Mouse (Mus musculus): ENCODE data around the gene Dapk2. TPM values are rescaled to one million over a fixed set of nuclear protein-coding genes. Genes with fewer than 3 reads are reported as not detected.

Gene Dapk2
- polyA plus RNA-seq, 1 experiment from 2014 or later: 4.8 TPM

DNA sequence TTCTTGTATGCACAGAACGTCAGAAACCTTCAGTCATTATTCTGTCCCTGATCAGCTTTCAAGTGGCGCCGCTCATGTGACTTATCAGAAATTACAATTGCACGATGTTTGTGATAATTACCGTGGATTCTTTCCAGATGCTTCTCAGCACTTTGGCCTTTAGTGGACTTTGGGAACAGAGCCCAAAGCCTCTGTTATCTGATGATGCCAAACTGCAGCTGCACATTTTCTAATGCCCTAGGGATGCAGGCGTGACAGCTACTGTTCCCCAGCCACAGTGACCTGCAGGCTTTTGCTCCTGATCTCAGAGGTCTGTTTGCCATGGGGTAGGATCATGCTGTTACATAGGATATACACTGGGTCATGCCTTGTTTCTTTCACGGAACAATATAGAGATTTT, 127.9 kb downstream of the Dapk2 start:
- WGBS: 60% methylated on average over 7 of the region's 7 CpGs
- ATAC-seq (replicated peaks; ENCODE audit: low FRiP score): no peak

DNA sequence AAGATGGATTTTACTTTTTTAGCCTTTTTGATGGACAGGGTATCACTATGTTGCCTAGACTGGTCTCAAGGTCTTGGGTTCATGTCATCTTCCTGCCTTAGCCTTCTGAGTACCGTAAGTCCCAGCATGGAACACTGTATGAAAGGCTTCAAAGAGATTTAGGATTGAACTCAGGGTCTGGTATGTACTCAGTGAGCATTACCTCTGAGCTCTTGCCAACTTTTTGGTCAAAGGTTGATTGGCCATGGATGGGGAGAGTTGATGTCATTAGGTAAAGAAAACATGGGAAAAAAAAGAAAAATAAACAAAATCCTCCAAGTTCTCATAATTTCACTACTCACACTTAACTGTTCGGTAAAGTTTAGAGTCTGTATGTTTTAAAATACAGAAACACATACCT, 132.7 kb downstream of the Dapk2 start:
- no peaks in the 10 kb centered on the region for H3K27me3 ChIP-seq
- H3K9ac ChIP-seq: no peak overlapping the region
- no peak overlapping the region for H3K27ac ChIP-seq
- no peak for ATAC-seq (replicated peaks; ENCODE audit: low FRiP score)
- H3K4me1 ChIP-seq: peaks cover 4% of the 10 kb centered on the region; the same call in 1 of the 2 replicates
- H3K9me3 ChIP-seq (replicated peaks): no peaks in the 10 kb centered on the region
- no peak overlapping the region for H3K4me2 ChIP-seq
- WGBS: 70% methylated on average over 2 of the region's 2 CpGs
- no peaks in the 10 kb centered on the region for H3K36me3 ChIP-seq
- no peak overlapping the region for H3K4me3 ChIP-seq (replicated peaks)

More for the DNA sequence above, 127.9 kb downstream of the Dapk2 start:
- H3K4me2 ChIP-seq: no peak overlapping the region
- H3K9ac ChIP-seq: no peak overlapping the region
- no peaks in the 10 kb centered on the region for H3K9me3 ChIP-seq (replicated peaks)
- no peaks in the 10 kb centered on the region for H3K27me3 ChIP-seq
- H3K4me3 ChIP-seq (replicated peaks): no peak overlapping the region
- no peaks in the 10 kb centered on the region for H3K4me1 ChIP-seq
- H3K36me3 ChIP-seq: no peaks in the 10 kb centered on the region
- no peak overlapping the region for H3K27ac ChIP-seq

DNA sequence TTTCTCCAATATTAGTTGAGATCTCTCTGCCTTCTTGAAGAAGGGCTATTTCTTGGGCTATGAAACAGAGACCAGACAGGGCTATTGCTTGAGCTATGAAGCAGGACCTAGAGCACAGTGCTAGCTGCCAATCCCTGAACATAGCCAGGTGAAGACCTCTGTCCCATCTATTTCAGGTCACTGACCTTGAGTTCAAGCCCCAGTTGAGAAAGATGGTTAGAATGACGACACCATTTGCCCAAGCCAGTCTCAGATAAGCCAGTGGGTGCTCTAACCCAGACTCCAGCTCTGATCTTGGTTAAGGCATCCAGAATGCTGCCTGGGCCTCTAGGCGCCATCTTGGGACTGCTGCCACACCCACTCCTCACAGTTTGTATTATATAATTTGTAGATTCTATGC, 135.3 kb downstream of the Dapk2 start:
- Histone ChIP-seq H3K9me3 (replicated peaks) (no peaks in the 10 kb centered on the region), H3K36me3 (no peaks in the 10 kb centered on the region), H3K9ac (no peak overlapping the region), H3K27ac (no peak overlapping the region), H3K4me3 (replicated peaks) (no peak overlapping the region), H3K4me1 (peaks cover 4% of the 10 kb centered on the region; the same call in 1 of the 2 replicates), H3K4me2 (no peak overlapping the region), H3K27me3 (no peaks in the 10 kb centered on the region)
- 94% methylated on average over 2 of the region's 2 CpGs for WGBS
- ATAC-seq (replicated peaks; ENCODE audit: low FRiP score): no peak

DNA sequence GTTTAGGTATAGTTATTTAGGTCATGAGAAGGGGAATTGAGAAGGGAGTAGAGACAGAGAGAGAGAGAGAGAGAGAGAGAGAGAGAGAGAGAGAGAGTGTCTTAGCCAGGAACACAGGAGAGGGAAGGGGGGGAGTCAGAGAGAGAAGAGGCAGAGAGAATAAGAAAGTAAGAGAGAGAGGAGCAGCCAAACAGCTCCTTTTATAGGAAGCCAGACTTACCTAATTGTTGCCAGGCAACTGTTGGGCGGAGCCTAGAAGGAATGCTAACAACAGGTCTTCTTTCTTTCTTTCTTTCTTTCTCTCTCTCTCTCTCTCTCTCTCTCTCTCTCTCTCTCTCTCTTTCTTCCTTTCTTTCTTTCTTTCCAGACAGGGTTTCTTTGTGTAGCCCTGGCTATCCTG, 136.2 kb downstream of the Dapk2 start:
- Histone ChIP-seq H3K4me1 (peaks cover 4% of the 10 kb centered on the region; the same call in 1 of the 2 replicates), H3K4me3 (replicated peaks) (no peak overlapping the region), H3K9ac (no peak overlapping the region), H3K9me3 (replicated peaks) (no peaks in the 10 kb centered on the region), H3K36me3 (no peaks in the 10 kb centered on the region), H3K27me3 (no peaks in the 10 kb centered on the region), H3K4me2 (no peak overlapping the region), H3K27ac (no peak overlapping the region)
- ATAC-seq (replicated peaks; ENCODE audit: low FRiP score): no peak
- 100% methylated on average over 1 of the region's 1 CpGs for WGBS

DNA sequence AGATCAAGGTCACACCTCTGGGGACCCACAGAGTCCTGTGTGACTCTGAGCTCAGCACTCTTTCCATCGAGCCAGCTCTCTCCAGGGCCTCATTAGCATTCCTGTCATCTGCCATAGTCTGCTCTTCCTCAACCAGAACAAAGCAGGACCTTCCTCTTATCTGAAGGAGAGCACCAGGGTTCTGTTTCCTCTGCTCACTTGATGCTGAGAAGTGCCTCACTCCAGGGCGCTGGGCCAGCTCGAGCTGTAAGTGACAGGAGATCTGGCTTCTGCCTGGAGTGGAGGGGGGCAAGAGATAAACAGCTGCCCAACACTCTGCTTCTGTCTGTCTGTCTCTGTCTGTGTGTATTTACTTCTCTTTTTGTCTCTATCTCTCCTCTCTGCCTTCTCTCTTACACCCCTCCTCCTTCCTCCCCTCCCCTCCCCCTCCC, 137.0 kb downstream of the Dapk2 start:
- Histone ChIP-seq H3K4me2 (no peak overlapping the region), H3K4me3 (replicated peaks) (no peak overlapping the region), H3K27ac (no peak overlapping the region), H3K4me1 (peaks cover 4% of the 10 kb centered on the region; the same call in 1 of the 2 replicates), H3K9ac (no peak overlapping the region), H3K36me3 (no peaks in the 10 kb centered on the region), H3K27me3 (no peaks in the 10 kb centered on the region), H3K9me3 (replicated peaks) (no peaks in the 10 kb centered on the region)
- 12% methylated on average over 3 of the region's 3 CpGs for WGBS
- no peak for ATAC-seq (replicated peaks; ENCODE audit: low FRiP score)

DNA sequence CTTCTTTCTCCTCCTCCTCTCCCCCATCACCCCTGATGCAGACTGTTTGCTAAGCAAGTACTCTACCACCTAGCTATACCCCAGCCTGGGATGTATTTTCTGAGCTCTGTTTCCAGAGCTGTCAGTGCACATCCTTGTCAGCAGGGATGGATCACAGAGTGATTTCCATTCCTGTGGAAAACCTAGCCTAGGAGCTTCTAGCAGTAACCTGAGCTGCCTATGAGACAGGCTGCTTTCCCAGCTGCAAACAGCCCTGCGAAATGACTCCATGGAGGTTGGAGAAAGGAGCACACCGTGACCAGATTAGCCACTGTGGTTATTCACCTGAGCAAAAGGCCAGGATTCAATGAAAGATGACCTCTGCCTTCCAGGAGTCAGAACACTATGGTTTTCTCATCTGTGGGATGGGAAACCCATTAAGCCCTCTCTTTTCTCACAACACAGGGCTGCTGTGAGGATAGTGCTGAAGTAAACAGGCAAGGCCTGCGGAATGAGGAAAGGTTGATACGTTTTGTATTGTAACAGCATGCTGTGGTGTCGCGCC, 137.6 kb downstream of the Dapk2 start:
- H3K27ac ChIP-seq: no peak overlapping the region
- no peak overlapping the region for H3K9ac ChIP-seq
- H3K4me1 ChIP-seq: peaks cover 4% of the 10 kb centered on the region; the same call in 1 of the 2 replicates
- 61% methylated on average over 6 of the region's 6 CpGs for WGBS
- H3K9me3 ChIP-seq (replicated peaks): no peaks in the 10 kb centered on the region
- no peaks in the 10 kb centered on the region for H3K36me3 ChIP-seq
- no peak overlapping the region for H3K4me2 ChIP-seq
- H3K4me3 ChIP-seq (replicated peaks): no peak overlapping the region
- no peaks in the 10 kb centered on the region for H3K27me3 ChIP-seq
- no peak for ATAC-seq (replicated peaks; ENCODE audit: low FRiP score)

DNA sequence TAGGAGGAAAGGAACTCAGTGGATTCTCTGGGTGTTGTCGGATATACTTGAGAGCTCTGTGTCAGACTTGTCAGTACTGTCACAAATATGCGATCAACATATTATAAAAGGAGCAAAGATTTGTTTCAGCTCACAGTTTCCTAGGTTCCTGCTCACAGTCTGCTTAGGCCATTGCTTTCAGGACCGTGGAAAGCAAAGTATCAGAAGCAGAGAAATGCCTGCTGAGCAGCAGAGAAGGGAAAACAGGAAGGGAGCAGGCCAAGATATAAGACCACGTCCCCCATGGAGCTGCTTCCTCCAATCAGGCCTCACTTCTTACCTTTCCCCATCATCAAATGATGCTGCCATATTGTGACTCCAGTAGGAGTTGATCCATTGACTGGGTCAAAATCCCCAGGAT, 140.8 kb downstream of the Dapk2 start:
- Histone ChIP-seq H3K27me3 (no peaks in the 10 kb centered on the region), H3K36me3 (no peaks in the 10 kb centered on the region), H3K4me3 (replicated peaks) (no peak overlapping the region), H3K27ac (no peak overlapping the region), H3K9me3 (replicated peaks) (no peaks in the 10 kb centered on the region), H3K4me2 (no peak overlapping the region), H3K9ac (no peak overlapping the region), H3K4me1 (peaks cover 4% of the 10 kb centered on the region; the same call in 1 of the 2 replicates)
- no peak for ATAC-seq (replicated peaks; ENCODE audit: low FRiP score)
- WGBS: 89% methylated on average over 4 of the region's 4 CpGs

DNA sequence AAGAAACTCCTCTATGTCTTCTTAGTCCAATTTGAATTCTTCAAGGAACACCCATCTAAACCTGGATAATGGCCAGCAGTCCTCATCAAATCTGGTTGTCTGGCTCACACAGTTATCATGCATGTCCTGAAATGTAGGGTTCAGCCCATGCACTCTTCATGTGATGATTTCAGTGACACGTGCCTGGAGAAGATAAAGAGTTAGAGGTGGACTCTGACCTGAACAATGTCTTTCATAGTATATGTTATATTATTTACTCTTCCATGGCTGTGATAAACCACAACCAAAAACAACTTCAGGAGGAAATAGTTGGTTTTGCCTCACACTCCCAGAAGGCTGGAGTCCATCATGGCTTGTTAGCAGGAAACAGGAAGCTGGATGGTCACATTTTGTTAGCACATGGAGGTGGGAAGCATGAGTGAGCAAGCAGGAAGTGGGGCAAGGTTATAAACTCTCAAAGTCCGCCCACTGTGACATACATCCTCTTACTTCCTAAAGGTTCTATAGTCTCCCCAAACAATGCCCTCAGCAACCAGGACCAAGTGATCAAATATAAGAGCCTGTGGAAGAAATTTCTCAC, 142.5 kb downstream of the Dapk2 start:
- Histone ChIP-seq H3K4me2 (no peak overlapping the region), H3K4me3 (replicated peaks) (no peak overlapping the region), H3K36me3 (no peaks in the 10 kb centered on the region), H3K27me3 (no peaks in the 10 kb centered on the region), H3K9me3 (replicated peaks) (no peaks in the 10 kb centered on the region), H3K27ac (no peak overlapping the region), H3K4me1 (no peaks in the 10 kb centered on the region), H3K9ac (no peak overlapping the region)
- no peak for ATAC-seq (replicated peaks; ENCODE audit: low FRiP score)
- 72% methylated on average over 2 of the region's 2 CpGs for WGBS

DNA sequence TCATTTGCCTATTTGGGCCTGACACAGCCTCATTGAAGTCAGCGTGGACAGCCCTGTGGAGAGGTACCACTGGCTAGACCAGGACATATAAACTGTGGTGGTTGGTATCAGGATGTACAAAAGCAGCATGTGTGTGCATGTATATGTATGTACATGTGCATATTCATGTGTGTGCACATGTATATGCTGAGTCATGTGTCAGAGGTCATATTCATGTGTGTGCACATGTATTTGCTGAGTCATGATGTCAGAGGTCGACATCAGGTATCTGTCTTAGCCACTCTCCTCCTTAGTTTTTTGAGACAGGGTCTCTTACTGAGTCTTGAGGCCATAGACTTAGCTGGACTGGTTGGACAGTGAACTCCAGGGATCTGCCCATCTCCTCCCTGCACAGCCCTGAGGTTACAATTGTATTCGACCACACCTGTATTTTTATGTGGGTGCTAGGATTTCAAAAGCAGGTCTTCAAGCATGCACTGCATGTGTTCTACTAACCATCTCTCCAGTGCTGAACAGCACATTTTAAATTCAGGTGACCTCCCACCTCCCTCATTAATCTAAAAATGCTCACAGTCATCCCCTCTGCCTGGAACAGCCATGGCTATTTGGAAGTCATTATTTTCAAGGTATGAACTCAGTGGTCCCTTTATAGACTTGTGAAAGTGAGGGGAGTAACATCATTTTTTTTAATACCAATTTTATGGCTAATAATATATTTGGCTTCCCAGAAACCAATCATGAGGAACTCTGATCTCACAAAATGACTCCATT, 146.5 kb downstream of the Dapk2 start:
- 87% methylated on average over 3 of the region's 3 CpGs for WGBS

DNA sequence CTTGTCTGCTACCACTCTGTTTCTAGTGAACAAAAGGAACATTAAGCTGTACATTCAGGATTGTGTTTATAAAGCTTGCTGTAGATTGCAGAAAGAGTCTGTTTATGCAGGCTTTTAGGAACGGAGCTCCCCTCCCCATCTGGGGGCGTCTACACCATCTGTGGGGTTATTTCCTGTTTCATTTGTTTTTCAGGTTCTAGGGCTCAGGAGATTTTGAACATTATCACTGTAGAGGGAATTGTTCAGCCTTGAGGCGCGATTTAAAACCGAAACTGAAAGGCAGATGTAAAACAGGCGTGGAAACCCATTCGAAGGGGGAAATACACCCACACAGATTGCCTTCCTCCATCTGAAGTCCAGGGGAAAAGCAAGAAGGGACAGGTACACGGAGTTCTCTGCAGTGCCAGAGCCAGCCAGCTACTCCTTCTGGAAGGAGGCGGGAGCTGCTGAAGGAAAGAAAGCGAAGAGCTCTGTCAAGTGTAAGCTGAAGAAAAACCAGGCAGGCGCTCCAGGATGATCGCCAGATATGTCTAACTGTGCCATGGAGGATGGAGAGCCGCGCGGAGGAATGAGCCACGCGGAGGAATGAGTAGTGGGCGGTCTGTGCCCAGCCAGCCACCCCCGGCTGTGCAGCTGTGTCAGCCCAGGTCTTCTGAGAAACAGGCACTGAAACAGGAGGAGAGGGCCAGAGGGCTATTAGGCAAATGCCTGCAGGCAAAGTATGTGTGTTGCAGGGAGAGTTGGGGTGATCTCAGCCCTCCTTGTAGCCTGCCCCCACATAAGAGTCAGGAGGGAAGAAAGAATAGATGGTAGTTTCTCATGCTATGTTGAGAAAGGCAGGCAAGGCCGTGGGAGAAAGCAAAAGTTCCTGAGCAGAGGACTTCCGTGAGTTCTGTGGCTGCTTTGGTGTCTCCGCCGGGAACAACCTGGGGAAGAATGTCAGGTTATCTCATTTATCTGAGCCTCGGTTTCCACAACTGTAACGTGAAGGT, 147.4 kb downstream of the Dapk2 start:
- no peak overlapping the region for H3K27ac ChIP-seq
- no peaks in the 10 kb centered on the region for H3K9me3 ChIP-seq (replicated peaks)
- peak overlapping the region; percentile 42 for H3K4me2 ChIP-seq
- H3K36me3 ChIP-seq: no peaks in the 10 kb centered on the region
- ATAC-seq (replicated peaks; ENCODE audit: low FRiP score): no peak
- H3K9ac ChIP-seq: no peak overlapping the region
- no peaks in the 10 kb centered on the region for H3K27me3 ChIP-seq
- peak overlapping the region; percentile 26 for H3K4me3 ChIP-seq (replicated peaks)
- H3K4me1 ChIP-seq: no peaks in the 10 kb centered on the region
- 47% methylated on average over 25 of the region's 25 CpGs for WGBS

More for the DNA sequence above, 146.5 kb downstream of the Dapk2 start:
- no peaks in the 10 kb centered on the region for H3K36me3 ChIP-seq
- no peak overlapping the region; the same call in 1 of the 2 replicates for H3K4me3 ChIP-seq (replicated peaks)
- no peaks in the 10 kb centered on the region for H3K9me3 ChIP-seq (replicated peaks)
- ATAC-seq (replicated peaks; ENCODE audit: low FRiP score): no peak
- peak overlapping the region; percentile 42; the same call in 1 of the 2 replicates for H3K4me2 ChIP-seq
- H3K4me1 ChIP-seq: no peaks in the 10 kb centered on the region
- H3K27ac ChIP-seq: no peak overlapping the region
- no peaks in the 10 kb centered on the region for H3K27me3 ChIP-seq
- H3K9ac ChIP-seq: no peak overlapping the region

DNA sequence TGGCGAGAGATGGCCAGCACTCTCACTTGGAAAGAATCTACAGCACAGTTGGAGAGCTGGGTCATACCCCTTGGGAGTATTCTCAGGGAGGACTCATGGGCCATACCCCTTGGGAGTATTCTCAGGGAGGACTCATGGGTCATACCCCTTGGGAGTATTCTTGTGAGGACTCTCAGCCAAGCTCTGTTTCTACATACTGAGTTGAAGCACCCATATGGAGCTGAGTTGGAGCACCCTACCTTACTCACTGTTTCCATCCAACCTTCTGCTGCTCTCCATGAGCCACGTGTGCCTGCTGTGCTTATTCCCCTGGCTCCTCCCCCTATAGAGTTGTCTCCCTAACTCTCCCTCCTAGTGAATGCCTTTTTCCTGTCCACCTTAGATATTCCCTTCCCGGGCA, 148.4 kb downstream of the Dapk2 start:
- Histone ChIP-seq H3K4me3 (replicated peaks) (no peak overlapping the region), H3K27me3 (no peaks in the 10 kb centered on the region), H3K36me3 (no peaks in the 10 kb centered on the region), H3K4me2 (no peak overlapping the region), H3K27ac (no peak overlapping the region), H3K9ac (no peak overlapping the region), H3K4me1 (no peaks in the 10 kb centered on the region), H3K9me3 (replicated peaks) (no peaks in the 10 kb centered on the region)
- ATAC-seq (replicated peaks; ENCODE audit: low FRiP score): no peak
- WGBS: 70% methylated on average over 3 of the region's 3 CpGs

Data from kidney, embryonic 15.5 days (tissue).